Comparison of ENCODE assay signal across 10 mouse cellular contexts in genomic region chr7:3391809-3392208, GRCm38 (mm10). TPM values are rescaled to one million over a fixed set of nuclear protein-coding genes. Genes with fewer than 3 reads are reported as not detected.
DNase-seq lines count a peak whose midpoint lies in the region; ATAC-seq and TF ChIP-seq lines count a peak whose summit lies in the region.
"Had no signal": no experiment of that assay in that cellular context is flagged by ENCODE, and none has a peak within 500 bp of the region (broad histone marks: within the 10 kb centered on the region; RNA-seq: fewer than 3 reads in every experiment).

No protein-coding gene starts in this region.

- 20% methylated on average over 4 of the region's 4 CpGs for WGBS in kidney, embryonic 16.5 days
- 10% methylated on average over 4 of the region's 4 CpGs for WGBS in forebrain, embryonic 11.5 days
- 11% methylated on average over 4 of the region's 4 CpGs for WGBS in midbrain, embryonic 11.5 days

- H3K4me2 ChIP-seq in kidney, embryonic 16.5 days (replicated peaks; ENCODE audit: low read depth, low read length), result peak overlapping the region; percentile 49; the same call in 1 of the 2 replicates
- H3K4me2 ChIP-seq in forebrain, embryonic 11.5 days (ENCODE audit: low read depth, low read length, severe bottlenecking), result peak overlapping the region; percentile 53
- H3K4me2 ChIP-seq in midbrain, embryonic 11.5 days, result peak overlapping the region; percentile 63

- TF ChIP-seq CTCF in brain, embryonic 14.5 days (IDR thresholded peaks at IDR 0.05; ENCODE audit: borderline replicate concordance, extremely low read depth, insufficient read depth, insufficient read length), result no peak

- H3K4me1 ChIP-seq in kidney, embryonic 16.5 days (ENCODE audit: insufficient read depth, low read length), result peaks cover 5% of the 10 kb centered on the region; the same call in 1 of the 2 replicates
- peaks cover 4% of the 10 kb centered on the region; the same call in 1 of the 2 replicates for H3K4me1 ChIP-seq in forebrain, embryonic 11.5 days (replicated peaks; ENCODE audit: control insufficient read depth, insufficient read depth, low read length)
- H3K4me1 ChIP-seq in midbrain, embryonic 11.5 days (ENCODE audit: control insufficient read depth, insufficient read depth, low read length), result peaks cover 10% of the 10 kb centered on the region

- H3K9me3 ChIP-seq in kidney, embryonic 16.5 days (ENCODE audit: low read length), result no peaks in the 10 kb centered on the region
- H3K9me3 ChIP-seq in forebrain, embryonic 11.5 days (ENCODE audit: control insufficient read depth, low read length), result no peaks in the 10 kb centered on the region
- H3K9me3 ChIP-seq in midbrain, embryonic 11.5 days (ENCODE audit: control insufficient read depth, low read length), result no peaks in the 10 kb centered on the region

- no peak for TF ChIP-seq POLR2A in brain, embryonic 14.5 days (IDR thresholded peaks at IDR 0.05; ENCODE audit: borderline replicate concordance, extremely low read depth, insufficient read depth, insufficient read length, poor library complexity, severe bottlenecking)

- H3K27ac ChIP-seq in kidney, embryonic 16.5 days (ENCODE audit: low read length), result no peak overlapping the region
- H3K27ac ChIP-seq in forebrain, embryonic 11.5 days (ENCODE audit: low read depth, low read length), result no peak overlapping the region
- no peak overlapping the region for H3K27ac ChIP-seq in midbrain, embryonic 11.5 days (ENCODE audit: low read depth, low read length)

- DNase-seq in kidney, adult 9 months, result no peak
- DNase-seq in brain, embryonic 14.5 days (ENCODE audit: low read depth), result peak; percentile 55
- DNase-seq in forebrain, embryonic 11.5 days (ENCODE audit: low spot score), result peak; percentile 63
- DNase-seq in midbrain, embryonic 11.5 days (ENCODE audit: low spot score, missing footprints), result peak; percentile 88
- DNase-seq in heart, postnatal 4 days, result no peak
- no peak for DNase-seq in layer of hippocampus, adult 11-12 months (ENCODE audit: low spot score)

- H3K36me3 ChIP-seq in kidney, embryonic 16.5 days (ENCODE audit: insufficient read depth, low read length), result no peaks in the 10 kb centered on the region
- H3K36me3 ChIP-seq in forebrain, embryonic 11.5 days (ENCODE audit: control insufficient read depth, insufficient read depth, low read length), result no peaks in the 10 kb centered on the region; the same call in 1 of the 2 replicates
- H3K36me3 ChIP-seq in midbrain, embryonic 11.5 days (ENCODE audit: control insufficient read depth, insufficient read depth, low read length), result peaks cover 4% of the 10 kb centered on the region

- ATAC-seq in kidney, embryonic 16.5 days (ENCODE audit: low FRiP score, low TSS enrichment), result peak; percentile 44
- peak; percentile 52 for ATAC-seq in forebrain, embryonic 11.5 days (replicated peaks; ENCODE audit: low FRiP score)
- peak; percentile 68 for ATAC-seq in midbrain, embryonic 11.5 days (ENCODE audit: low FRiP score)
- ATAC-seq in erythroid progenitor cell, adult 5-6 weeks (replicated peaks; ENCODE audit: low FRiP score, poor library complexity, severe bottlenecking), result no peak

- H3K27me3 ChIP-seq in kidney, embryonic 16.5 days (ENCODE audit: insufficient read depth, low read length), result no peaks in the 10 kb centered on the region
- H3K27me3 ChIP-seq in forebrain, embryonic 11.5 days (ENCODE audit: control insufficient read depth, insufficient read depth, low read length), result no peaks in the 10 kb centered on the region
- H3K27me3 ChIP-seq in midbrain, embryonic 11.5 days (ENCODE audit: control insufficient read depth, insufficient read depth, low read length), result no peaks in the 10 kb centered on the region

- no peak overlapping the region for H3K9ac ChIP-seq in kidney, embryonic 16.5 days (replicated peaks; ENCODE audit: low read length)
- 0 out of 2 replicates have a peak overlapping the region, but pooled peaks have one; percentile 1 for H3K9ac ChIP-seq in forebrain, embryonic 11.5 days (ENCODE audit: low read length)
- no peak overlapping the region for H3K9ac ChIP-seq in midbrain, embryonic 11.5 days (ENCODE audit: low read length)

- H3K4me3 ChIP-seq in kidney, embryonic 16.5 days (ENCODE audit: low read length), result peak overlapping the region; percentile 5; the same call in 1 of the 2 replicates
- H3K4me3 ChIP-seq in forebrain, embryonic 11.5 days (ENCODE audit: low read depth, low read length), result peak overlapping the region; percentile 26; the same call in 1 of the 2 replicates
- peak overlapping the region; percentile 33 for H3K4me3 ChIP-seq in midbrain, embryonic 11.5 days (ENCODE audit: low read depth, low read length)
- H3K4me3 ChIP-seq: erythroblast, embryonic 14.5 days had no signal

RNA-seq across cellular contexts. Expression of gene Cacng8, which starts 1.3 kb away (rescaled TPM):
- 1.0 TPM in 2 replicates for polyA plus RNA-seq in kidney, embryonic 16.5 days (2015; fragmentation: Nextera tagmentation; extraction: Ambion mirVana)
- polyA plus RNA-seq in brain, embryonic 14.5 days (2012; rRNA removed), result 22.4 and 26.3 TPM in 2 replicates
- 7.9 and 9.3 TPM in 2 replicates for polyA plus RNA-seq in forebrain, embryonic 11.5 days (2014; fragmentation: Nextera tagmentation; extraction: Ambion mirVana)
- 4.0 and 4.7 TPM in 2 replicates for polyA plus RNA-seq in midbrain, embryonic 11.5 days (2014; fragmentation: Nextera tagmentation; extraction: Ambion mirVana)
- under 1 TPM in 1 of 2 experiments, not detected in 1; 0.18 TPM for total RNA-seq in heart, postnatal 4 days (2021)
- not detected in 2 replicates for total RNA-seq in erythroid progenitor cell, adult 5-6 weeks (2015; ENCODE audit: low replicate concordance)
- total RNA-seq in erythroid progenitor cell, adult 5-6 weeks (2017; ENCODE audit: low replicate concordance), result not detected in 2 replicates
- total RNA-seq: neutrophil, adult 5-6 weeks had no signal
- polyA plus RNA-seq: erythroblast, embryonic 14.5 days had no signal

RNA-seq across cellular contexts. Expression of gene Cacng6, which starts 32.2 kb away (rescaled TPM):
- polyA plus RNA-seq in kidney, embryonic 16.5 days (2015; fragmentation: Nextera tagmentation; extraction: Ambion mirVana), result 0.19 and 0.22 TPM in 2 replicates
- 0.16 and 0.18 TPM in 2 replicates for polyA plus RNA-seq in brain, embryonic 14.5 days (2012; rRNA removed)
- 0.40 and 0.44 TPM in 2 replicates for polyA plus RNA-seq in forebrain, embryonic 11.5 days (2014; fragmentation: Nextera tagmentation; extraction: Ambion mirVana)
- polyA plus RNA-seq in midbrain, embryonic 11.5 days (2014; fragmentation: Nextera tagmentation; extraction: Ambion mirVana), result not detected in 2 replicates
- total RNA-seq in heart, postnatal 4 days (2021), result 1 to 10 TPM; 7.9 to 9.0 TPM
- not detected in 2 replicates for total RNA-seq in erythroid progenitor cell, adult 5-6 weeks (2015; ENCODE audit: low replicate concordance)
- not detected in 2 replicates for total RNA-seq in erythroid progenitor cell, adult 5-6 weeks (2017; ENCODE audit: low replicate concordance)
- total RNA-seq: neutrophil, adult 5-6 weeks had no signal
- polyA plus RNA-seq: erythroblast, embryonic 14.5 days had no signal

RNA-seq across cellular contexts. Expression of gene Cacng7, which starts 59.1 kb away (rescaled TPM):
- 0.81 and 0.92 TPM in 2 replicates for polyA plus RNA-seq in kidney, embryonic 16.5 days (2015; fragmentation: Nextera tagmentation; extraction: Ambion mirVana)
- polyA plus RNA-seq in brain, embryonic 14.5 days (2012; rRNA removed), result 145 and 171 TPM in 2 replicates
- polyA plus RNA-seq in forebrain, embryonic 11.5 days (2014; fragmentation: Nextera tagmentation; extraction: Ambion mirVana), result 4.9 and 5.6 TPM in 2 replicates
- polyA plus RNA-seq in midbrain, embryonic 11.5 days (2014; fragmentation: Nextera tagmentation; extraction: Ambion mirVana), result 4.2 and 4.4 TPM in 2 replicates
- total RNA-seq in heart, postnatal 4 days (2021), result 1 to 10 TPM; 6.9 to 7.4 TPM
- total RNA-seq in erythroid progenitor cell, adult 5-6 weeks (2015; ENCODE audit: low replicate concordance), result not detected in 2 replicates
- 2.1 TPM in 1 of 2 replicates, not detected in the other for total RNA-seq in erythroid progenitor cell, adult 5-6 weeks (2017; ENCODE audit: low replicate concordance)
- total RNA-seq: neutrophil, adult 5-6 weeks had no signal
- polyA plus RNA-seq: erythroblast, embryonic 14.5 days had no signal

Comparison
In these comparisons a context has a peak if more than half of its experiments do, and no peak if none do; other contexts are left out.
1. DNase-seq: peak in brain, embryonic 14.5 days (single experiment), forebrain, embryonic 11.5 days (single experiment) and midbrain, embryonic 11.5 days (single experiment); none in kidney, adult 9 months (single experiment), heart, postnatal 4 days (single experiment) and layer of hippocampus, adult 11-12 months (single experiment).
2. RNA of gene Cacng7, which starts 59.1 kb away (polyA plus RNA-seq): 145 to 171 TPM in brain, embryonic 14.5 days; 4.9 to 5.6 TPM in forebrain, embryonic 11.5 days, 4.2 to 4.4 TPM in midbrain, embryonic 11.5 days and 0.81 to 0.92 TPM in kidney, embryonic 16.5 days; every median in the first group is over 10 times any median in the second.
3. Peak in every context shown above with its lines, with median percentiles within 50 percentile points of each other: H3K4me2 ChIP-seq and H3K4me3 ChIP-seq.